Mouse (Mus musculus) kidney, adult 2 months (tissue): ENCODE results near the gene Calml4.

Experiments
- CTCF ChIP-seq: fragments of 200-500 bp; conservative IDR thresholded peaks from 2 replicates; pipeline ENCODE4 v1.5.1; 2011; ENCODE audit warnings: low read depth, mild to moderate bottlenecking, control low read depth, low read length, moderate library complexity, mixed read lengths; ENCODE audit not compliant: insufficient read depth, insufficient read length
- POLR2A ChIP-seq: fragments of 200-500 bp; IDR thresholded peaks from one replicate; pipeline ENCODE4 v1.6.1; 2011; ENCODE audit warnings: low read depth, low read length, control low read depth

DNA sequence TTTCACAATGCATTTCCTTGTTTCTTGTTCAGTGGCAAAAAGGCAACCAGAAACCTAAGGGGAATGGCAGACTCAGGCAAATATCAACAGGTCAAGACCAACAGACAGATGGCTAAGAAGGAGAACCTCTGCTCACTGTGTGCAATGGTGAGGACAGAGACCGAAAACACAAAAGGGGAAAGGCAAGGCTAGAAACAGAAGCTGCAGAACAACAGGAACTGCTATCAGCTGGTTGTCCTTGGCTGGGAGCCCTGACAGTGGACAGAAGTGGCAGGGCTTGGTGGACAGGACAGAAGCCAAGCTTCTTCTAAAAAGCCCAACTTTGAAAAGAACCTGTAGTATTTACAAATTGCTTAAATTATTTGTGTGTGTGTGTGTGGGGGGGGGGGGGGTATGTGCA, 36.6 kb downstream of the Calml4 start:
- TF ChIP-seq CTCF (no peak), POLR2A (no peak)
